Mouse (Mus musculus) left cerebral cortex, postnatal 25 days (tissue): ENCODE results near the gene Cep72. TPM values are rescaled to one million over a fixed set of nuclear protein-coding genes. Genes with fewer than 3 reads are reported as not detected.
"Not testable (repeated sequence)": the region's sequence is repeated elsewhere in the genome, so short reads cannot be mapped to it uniquely, and the experiment has no call there.

Experiments
- DNase-seq, 2 experiments: peaks; one replicate each; pipeline ENCODE4 v3.0.0; 2022; ENCODE audit warnings: low spot score in 2 of 2, mixed read lengths in 1 of 2
- intact Hi-C: fragments of 180-260 bp; cut with DNase I; formaldehyde crosslinking; loops from one replicate; pipeline ENCODE4 v1.15.1; 2025
- total RNA-seq, 2 experiments: library from RNA; stranded (reverse); gene quantifications; 2 replicates each; pipeline ENCODE4 v1.2.3; 2021

Gene Cep72
- total RNA-seq, 2 experiments from 2014 or later, result 1.1 to 2.1 TPM

DNA sequence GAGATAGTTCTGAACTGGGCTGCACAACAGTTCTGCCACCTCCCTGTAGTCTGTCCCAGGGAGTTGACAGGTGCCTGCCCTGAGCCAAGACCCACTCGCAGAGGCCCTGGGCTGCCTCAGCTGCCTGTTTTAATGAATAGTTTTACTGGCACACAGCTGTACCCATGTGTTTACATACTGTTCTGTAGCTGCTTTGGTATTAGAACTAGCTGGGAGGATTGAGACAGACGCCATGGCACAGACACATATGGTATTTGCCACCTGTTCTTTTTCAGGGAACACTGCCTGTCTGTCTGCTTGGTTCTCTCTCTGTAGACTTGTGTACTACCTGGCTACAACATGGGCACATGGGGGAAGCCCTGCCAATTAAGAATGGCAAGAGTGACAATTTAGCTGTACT lies 27.3 kb downstream of the Cep72 start:
- DNase-seq, result no peak
- intact Hi-C loops, result no loop called here

DNA sequence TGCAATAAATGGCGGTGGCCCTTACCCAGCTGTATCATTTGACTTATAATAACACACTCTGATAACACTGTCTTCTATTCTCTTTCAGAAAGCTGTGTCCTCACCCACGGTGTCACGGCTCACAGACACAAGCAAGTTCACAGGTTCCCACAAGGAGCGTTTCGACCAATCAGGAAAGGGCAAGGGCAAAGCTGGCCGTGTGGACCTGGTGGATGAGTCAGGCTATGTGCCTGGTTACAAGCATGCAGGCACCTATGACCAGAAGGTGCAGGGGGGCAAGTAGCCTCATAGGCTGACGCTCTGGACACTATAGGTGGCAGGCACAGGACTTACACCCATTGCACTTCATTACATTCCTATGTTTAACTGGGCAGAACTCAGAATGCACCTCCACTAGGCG lies 31.0 kb downstream of the Cep72 start:
- intact Hi-C loops, result no loop called here
- DNase-seq, result no peak

- DNase-seq, result no peak
- intact Hi-C loops, result no loop called here
Observed at GRCm38 (mm10) chr13:74030691-74031090, 31.4 kb downstream of the Cep72 start.

GRCm38 (mm10) chr13:74029013-74029412 lies 33.1 kb downstream of the Cep72 start:
- intact Hi-C loops, result no loop called here
- DNase-seq, result no peak

DNA sequence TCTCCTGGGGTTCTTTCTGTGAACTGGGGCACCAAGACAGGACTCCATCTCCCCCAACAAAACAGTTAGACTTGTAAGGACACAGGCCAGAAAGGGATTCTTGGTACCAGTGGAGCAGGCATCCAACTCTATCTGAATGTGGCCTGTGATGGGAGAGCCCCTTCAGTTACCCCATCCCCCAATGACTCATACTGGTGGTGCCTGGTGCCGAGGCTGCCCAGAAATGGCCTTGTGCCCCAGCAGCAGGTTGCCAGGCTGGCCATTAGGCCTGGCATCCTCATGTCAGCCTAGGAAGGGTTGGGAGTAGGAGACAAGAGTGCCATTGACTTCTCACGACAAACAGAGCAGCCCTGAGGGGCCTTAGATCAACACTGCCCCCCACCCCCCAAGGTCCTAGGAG lies 34.0 kb downstream of the Cep72 start:
- intact Hi-C loops, result no loop called here
- DNase-seq, result peak in 1 of 2 experiments; percentile 32

GRCm38 (mm10) chr13:74026215-74026614 lies 35.9 kb downstream of the Cep72 start:
- intact Hi-C loops, result loop anchor here (1.0 kb wide), 1 partner anchor 56 kb away; no protein-coding TSS in a partner anchor
- DNase-seq, result peak; percentile 40 to 42

DNA sequence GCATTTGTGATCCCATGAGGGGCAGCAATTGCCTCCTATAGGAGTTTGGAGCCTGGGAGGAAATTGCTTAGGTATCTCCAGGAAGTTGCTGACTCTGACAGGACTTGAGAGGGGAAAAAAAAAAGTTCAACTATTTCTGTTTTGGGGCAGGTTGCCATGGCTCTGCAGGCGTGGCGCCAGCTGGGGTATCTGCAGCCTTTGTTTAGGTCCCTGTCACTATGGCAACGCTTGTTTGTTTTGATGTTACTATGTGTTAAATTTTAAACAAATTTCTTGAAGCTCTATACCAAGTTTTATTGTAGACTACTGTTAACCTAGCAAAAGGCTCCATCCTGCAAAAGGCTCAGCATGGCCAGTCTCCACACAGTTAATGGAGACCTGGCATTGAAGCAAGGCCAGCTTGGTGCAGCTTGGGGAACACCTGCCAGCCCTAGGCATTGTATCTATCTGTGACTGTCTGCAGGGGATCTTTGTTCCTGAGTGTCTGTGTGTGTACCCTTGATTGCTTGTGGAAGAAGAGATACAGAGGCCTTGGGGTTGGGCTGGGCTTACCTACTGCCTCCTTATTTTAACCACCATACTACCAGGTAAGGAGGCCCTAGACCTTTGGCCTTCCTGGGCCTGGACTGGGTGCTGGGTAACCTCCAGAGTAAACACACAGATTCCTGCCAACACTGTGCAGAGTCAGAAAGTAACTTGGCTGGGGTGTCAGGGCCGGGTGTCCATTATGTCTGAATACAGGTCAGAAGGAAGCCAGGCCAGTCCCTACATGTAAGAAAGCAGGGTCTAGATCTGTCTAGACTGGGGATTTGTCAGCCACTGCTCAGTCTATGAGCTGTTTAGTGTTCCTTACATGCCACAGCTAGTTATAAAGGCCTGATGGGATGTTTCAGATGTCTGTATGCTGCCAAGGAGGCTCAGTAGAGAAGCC lies 36.7 kb downstream of the Cep72 start:
- intact Hi-C loops, result loop anchor here (1.0 kb wide), 1 partner anchor 55 kb away; no protein-coding TSS in a partner anchor
- DNase-seq, result no peak

DNA sequence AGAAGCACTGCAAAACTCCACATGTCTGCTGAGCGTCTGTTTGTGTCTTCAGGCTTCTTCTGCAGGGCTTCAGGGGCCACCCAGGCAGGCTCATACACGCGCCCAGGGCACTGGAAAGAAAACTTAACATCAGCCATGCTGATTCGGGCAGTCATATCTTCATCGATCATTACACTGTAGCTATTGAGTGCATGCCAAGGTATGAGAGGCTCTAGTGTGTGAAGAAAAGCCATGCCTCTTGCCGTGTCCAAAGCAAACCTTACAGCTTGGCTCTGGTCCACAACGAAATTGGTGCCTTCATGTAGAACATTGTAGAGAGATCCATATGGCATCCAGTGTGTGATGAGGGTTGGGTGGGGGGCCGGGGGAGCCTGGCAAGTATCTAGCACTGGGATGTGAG lies 43.1 kb downstream of the Cep72 start:
- DNase-seq, result not testable (repeated sequence)

GRCm38 (mm10) chr13:74017426-74017825 lies 44.7 kb downstream of the Cep72 start:
- intact Hi-C loops, result no loop called here
- DNase-seq, result no peak

More for the DNA sequence above, 43.1 kb downstream of the Cep72 start:
- intact Hi-C loops, result not testable (repeated sequence)

- no peak for DNase-seq
- intact Hi-C loops, result no loop called here
Observed at GRCm38 (mm10) chr13:74015908-74016307, 46.2 kb downstream of the Cep72 start.

DNA sequence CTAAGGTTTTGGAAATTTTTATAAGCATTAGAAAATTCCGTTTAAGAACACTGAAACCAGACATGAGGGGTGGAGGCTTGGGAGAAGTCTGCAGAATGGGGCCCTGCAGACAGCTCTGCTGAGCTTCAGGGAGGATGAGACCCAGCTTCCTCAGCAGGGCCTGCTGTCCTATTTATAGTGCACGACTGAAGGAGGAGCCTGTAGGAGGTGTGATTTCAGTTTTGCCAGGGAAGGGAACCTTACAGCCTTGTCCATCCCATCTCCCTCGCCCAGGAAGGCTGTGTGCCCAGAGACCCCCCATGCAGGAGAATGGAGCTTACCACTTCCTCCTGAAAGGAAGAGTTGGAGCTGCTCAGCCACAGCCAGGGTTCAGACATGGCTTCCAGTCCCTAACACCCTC lies 51.4 kb downstream of the Cep72 start:
- intact Hi-C loops, result no loop called here
- DNase-seq, result peak; percentile 59 to 87

- DNase-seq, result peak; percentile 86 to 90
- intact Hi-C loops, result no loop called here
Observed at GRCm38 (mm10) chr13:74009791-74010614, 52.1 kb downstream of the Cep72 start.

DNA sequence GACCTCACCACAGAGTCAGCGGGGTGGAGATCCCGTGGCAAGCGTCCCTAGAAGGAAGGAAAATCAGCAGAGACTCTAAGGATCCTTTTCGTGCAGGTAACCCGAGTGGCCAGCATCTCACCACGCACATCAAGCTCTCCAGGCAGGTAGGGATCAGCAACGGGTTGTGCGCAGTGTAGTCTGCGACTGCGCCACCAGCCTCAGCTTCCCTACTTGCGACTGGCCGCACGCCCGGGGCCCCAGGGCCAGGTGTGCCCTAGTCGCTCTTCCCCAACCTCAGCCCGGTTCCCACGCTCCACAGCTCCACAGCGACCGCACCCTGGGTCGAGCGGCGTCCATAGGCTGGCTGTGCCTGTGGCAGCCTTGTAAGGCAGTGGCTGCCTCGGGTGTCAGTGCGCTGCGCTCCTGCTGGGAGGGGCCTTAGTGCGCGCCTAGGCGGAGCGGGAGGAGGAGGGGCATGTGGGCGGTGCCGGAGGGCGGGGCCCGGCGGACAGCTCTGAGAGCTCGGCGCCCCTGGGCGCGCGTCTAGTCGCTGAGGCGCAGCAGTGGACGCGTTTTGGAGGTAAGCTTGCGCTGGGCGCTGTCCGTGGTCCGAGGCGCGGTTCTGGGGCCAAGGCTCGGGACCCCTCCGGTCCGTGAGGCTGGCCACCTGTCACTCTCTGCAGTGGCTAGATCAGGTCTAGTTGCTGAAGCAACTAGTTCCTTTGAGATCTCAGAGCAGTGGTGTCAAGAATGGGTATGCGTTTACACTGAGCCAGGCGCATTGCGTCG lies 53.0 kb downstream of the Cep72 start, which contains the start of gene Tppp:
Gene Tppp (plus strand): TSS at position 460 of the 771 bp plus-strand sequence.
- DNase-seq, result peak; percentile 96 to 97
- intact Hi-C loops, result no loop called here

- intact Hi-C loops, DNase-seq: not testable (repeated sequence)
Observed at GRCm38 (mm10) chr13:74008216-74008615, 53.9 kb downstream of the Cep72 start.

GRCm38 (mm10) chr13:74006881-74007280 lies 55.2 kb downstream of the Cep72 start:
- intact Hi-C loops, DNase-seq: not testable (repeated sequence)

DNA sequence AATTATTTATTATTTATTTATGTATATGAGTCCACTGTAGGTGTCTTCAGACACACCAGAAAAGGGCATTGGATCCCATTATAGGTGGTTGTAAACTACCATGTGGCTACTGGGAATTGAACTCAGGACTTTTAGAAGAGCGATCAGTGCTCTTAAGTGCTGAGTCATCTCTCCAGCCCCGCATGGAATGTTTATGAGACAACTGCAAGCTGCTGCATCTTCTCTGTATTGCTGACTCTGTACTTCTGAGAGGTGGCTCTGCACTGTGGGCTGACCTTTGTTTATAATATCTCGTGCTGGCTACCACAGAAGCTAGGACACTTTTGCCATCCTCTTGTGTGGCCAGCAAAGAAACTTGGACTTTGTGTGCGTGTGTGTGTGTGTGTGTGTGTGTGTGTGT lies 60.6 kb downstream of the Cep72 start:
- intact Hi-C loops, result no loop called here
- DNase-seq, result no peak

GRCm38 (mm10) chr13:74000961-74001360 lies 61.1 kb downstream of the Cep72 start:
- intact Hi-C loops, result no loop called here
- no peak for DNase-seq

DNA sequence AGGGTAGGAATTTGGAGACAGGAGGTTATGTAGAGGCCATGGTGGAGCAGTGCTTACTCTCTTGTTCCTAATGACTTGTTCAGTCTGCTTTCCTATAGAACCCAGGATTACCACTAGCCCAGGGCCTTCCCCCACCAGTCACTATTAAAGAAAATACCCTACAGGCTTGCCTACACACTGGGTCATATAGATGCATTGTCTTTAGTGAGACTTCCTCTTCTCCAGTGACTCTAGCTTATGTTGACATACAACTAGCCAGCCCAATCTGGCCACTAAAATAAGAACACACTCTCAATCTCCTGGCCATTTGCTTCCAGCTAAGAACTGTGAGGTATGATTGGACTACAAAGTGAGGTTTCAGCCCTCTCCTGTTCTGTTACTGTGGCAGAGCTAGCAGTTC lies 61.6 kb downstream of the Cep72 start:
- intact Hi-C loops, result no loop called here
- no peak for DNase-seq

DNA sequence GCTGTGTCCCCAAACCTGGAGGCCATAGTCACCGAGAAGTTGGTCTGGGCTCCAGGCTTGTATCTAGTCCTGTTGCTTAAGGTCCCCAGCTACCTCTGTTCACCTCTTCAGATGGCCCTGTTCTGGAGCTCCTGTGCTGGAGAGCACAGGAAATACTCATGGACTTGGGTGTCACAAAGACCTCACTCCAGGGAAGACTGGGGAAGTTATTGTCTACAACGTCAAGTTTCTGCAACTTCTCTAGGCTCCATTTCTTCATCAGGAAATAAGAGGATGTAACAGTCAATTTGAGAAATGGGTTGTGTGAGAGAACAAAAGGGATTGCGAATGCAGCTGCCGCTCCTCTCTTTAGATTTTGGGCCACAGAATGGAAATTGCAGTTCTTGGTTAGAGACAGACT lies 65.6 kb downstream of the Cep72 start:
- no peak for DNase-seq
- intact Hi-C loops, result no loop called here

DNA sequence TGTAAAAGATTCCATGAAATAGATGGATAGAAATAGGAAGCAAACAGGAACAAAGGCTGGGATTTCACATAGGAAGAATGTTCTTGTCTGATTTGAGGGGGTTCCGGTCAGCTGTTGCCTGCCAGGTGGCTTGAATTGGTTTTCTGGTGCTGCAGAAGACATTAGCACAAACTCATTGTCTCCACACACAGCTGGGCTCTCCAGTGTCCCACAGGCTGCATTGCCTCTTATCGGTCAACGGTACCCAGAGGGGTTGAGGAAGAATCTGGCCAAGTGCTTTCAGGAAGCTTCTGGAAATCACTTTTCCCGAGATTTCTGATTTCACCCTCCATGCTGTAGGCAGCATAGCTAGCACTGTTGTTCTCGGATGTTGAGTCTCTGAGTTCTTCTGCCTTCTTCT lies 70.8 kb downstream of the Cep72 start:
- no peak for DNase-seq
- intact Hi-C loops, result no loop called here
